Mouse (Mus musculus) kidney, adult 2 months (tissue): Measurements from ENCODE around the gene Crebbp.

ENCODE experiments used
- CTCF ChIP-seq: fragments of 200-500 bp; conservative IDR thresholded peaks from 2 replicates; pipeline ENCODE4 v1.5.1; 2011; ENCODE audit warnings: low read depth, mild to moderate bottlenecking, control low read depth, low read length, moderate library complexity, mixed read lengths; ENCODE audit not compliant: insufficient read depth, insufficient read length
- POLR2A ChIP-seq: fragments of 200-500 bp; IDR thresholded peaks from one replicate; pipeline ENCODE4 v1.6.1; 2011; ENCODE audit warnings: low read depth, low read length, control low read depth

GRCm38 (mm10) chr16:4032341-4032748, 181.5 kb downstream of the Crebbp start:
- no peak for TF ChIP-seq POLR2A
- no peak for TF ChIP-seq CTCF
